Mouse (Mus musculus) limb, embryonic 15.5 days (tissue): ENCODE results near the gene Rpl18a. TPM values are rescaled to one million over a fixed set of nuclear protein-coding genes. Genes with fewer than 3 reads are reported as not detected.

Experiments
- ATAC-seq: fragments of 200-750 bp; cut with Nextera tagmentation; 2 replicates; pipeline ENCODE4 v1.8.0; 2017; ENCODE audit warnings: low read depth, moderate TSS enrichment; ENCODE audit not compliant: insufficient number of reproducible peaks, low FRiP score, low TSS enrichment
- H3K27ac ChIP-seq: fragments of 300-500 bp; sonication (generic); 2 replicates; pipeline ENCODE4 v1.5.1; 2015; ENCODE audit warnings: moderate library complexity, mild to moderate bottlenecking, inconsistent platforms
- H3K27me3 ChIP-seq: fragments of 300-500 bp; sonication (generic); 2 replicates; pipeline ENCODE4 v1.6.1; 2015; ENCODE audit warnings: inconsistent platforms
- H3K36me3 ChIP-seq: fragments of 300-500 bp; sonication (generic); 2 replicates; pipeline ENCODE4 v1.6.1; 2015; ENCODE audit warnings: inconsistent platforms
- H3K4me1 ChIP-seq: fragments of 300-500 bp; sonication (generic); 2 replicates; pipeline ENCODE4 v1.6.1; 2015; ENCODE audit warnings: inconsistent platforms
- H3K4me2 ChIP-seq: fragments of 300-500 bp; sonication (generic); 2 replicates; pipeline ENCODE4 v1.6.1; 2015; ENCODE audit warnings: mild to moderate bottlenecking, inconsistent platforms
- H3K4me3 ChIP-seq: fragments of 300-500 bp; sonication (generic); 2 replicates; pipeline ENCODE4 v1.5.1; 2015; ENCODE audit warnings: mild to moderate bottlenecking, inconsistent platforms
- H3K9ac ChIP-seq: fragments of 300-500 bp; sonication (generic); 2 replicates; pipeline ENCODE4 v1.6.1; 2015; ENCODE audit warnings: inconsistent platforms
- H3K9me3 ChIP-seq: fragments of 300-500 bp; sonication (generic); 2 replicates; pipeline ENCODE4 v1.6.1; 2016; ENCODE audit warnings: inconsistent platforms
- WGBS: fragments of 180-500 bp; shearing (Covaris S2); methylation state at CpG from one replicate; pipeline ENCODE4 v1.1.7; 2015; 5-methylcytosine and 5-hydroxymethylcytosine counted together
- microRNA counts: library from miRNA; unstranded; fragments of <30 nt; microRNA quantifications from one replicate; lab custom pipeline; 2016
- microRNA-seq: library from miRNA; unstranded; fragments of <30 nt; microRNA quantifications from one replicate; pipeline ENCODE4, GENCODE M21; 2016
- polyA plus RNA-seq: library from polyadenylated mRNA; unstranded; fragments of >200 nt; fragmentation: Nextera tagmentation; extraction: Ambion mirVana; gene quantifications from 2 replicates; pipeline ENCODE4 v1.2.1, GENCODE M21; 2015

Gene Rpl18a
- polyA plus RNA-seq, 1 experiment from 2014 or later: 4,707 TPM

DNA sequence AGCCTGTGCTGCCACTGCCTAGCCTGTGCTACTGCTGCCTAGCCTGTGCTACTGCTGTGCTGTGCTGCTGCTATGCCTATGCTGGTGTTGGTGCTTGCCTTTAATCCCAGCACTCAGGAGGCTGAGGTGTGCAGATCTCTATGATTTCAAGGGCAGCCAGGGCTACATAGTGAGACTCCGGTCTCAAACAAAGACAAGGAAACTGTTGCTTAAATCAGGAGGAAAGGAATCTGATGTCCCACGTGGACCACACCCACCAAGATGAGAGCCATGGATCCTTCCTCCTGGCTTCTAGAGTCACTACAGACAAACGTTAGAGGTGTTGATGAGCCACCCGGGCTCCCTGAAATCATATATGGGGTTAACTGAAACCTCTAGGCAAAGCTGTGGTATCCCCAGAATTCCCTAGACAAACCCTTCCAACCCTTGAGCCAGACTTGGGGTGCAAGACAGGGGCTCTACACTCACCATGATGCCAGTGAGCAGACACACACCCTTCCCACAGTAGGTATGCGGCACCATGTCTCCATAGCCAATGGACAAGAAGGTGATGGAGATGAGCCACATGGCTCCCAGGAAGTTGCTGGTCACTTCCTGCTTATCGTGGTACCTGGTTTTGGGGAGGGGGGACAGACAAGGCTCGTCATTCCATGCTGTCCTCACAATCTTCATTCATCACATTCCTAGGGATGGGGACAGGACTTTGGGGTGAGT is 46.9 kb downstream of the Rpl18a start:
- H3K27me3 ChIP-seq: no peaks in the 10 kb centered on the region; the same call in 1 of the 2 replicates
- H3K27ac ChIP-seq: no peak overlapping the region
- no peak overlapping the region for H3K9ac ChIP-seq
- no peak overlapping the region for H3K4me3 ChIP-seq
- no peak overlapping the region for H3K4me2 ChIP-seq
- H3K36me3 ChIP-seq: no peaks in the 10 kb centered on the region
- no peak for ATAC-seq
- no peaks in the 10 kb centered on the region for H3K9me3 ChIP-seq
- H3K4me1 ChIP-seq: peaks cover 13% of the 10 kb centered on the region
- WGBS: 72% methylated on average over 7 of the region's 7 CpGs

DNA sequence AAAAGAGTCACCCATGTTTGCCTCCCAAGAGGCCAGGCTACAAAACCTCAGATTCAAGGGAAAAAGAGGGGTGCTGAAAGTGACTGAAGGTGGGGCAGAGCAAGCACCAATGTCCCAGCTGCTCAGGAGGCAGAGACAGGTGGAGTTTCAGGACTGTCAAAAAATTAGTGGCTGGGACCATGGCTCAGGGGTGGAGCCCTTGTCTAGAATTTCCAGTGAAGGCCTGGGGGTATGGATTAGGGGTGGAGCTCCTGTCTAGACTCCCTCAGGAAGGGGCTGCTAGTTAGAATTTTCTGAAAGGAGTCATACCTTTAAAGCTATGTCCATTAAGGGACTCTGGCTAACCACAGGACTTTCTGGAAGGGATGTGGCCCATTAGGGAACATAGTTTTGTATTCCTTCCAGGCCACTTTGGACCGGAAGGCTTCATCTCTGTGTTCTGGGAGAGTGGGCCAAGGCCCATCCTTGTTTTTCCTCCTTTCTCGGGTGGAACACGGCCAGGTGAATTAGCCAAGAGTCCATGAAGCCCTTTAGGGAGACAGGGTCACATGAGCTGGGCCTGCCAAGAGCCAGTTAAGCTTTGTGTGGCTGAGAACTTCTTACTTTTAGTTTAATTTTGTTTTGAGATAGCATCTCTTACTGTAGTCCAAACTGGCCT is 47.8 kb downstream of the Rpl18a start:
- no peaks in the 10 kb centered on the region for H3K9me3 ChIP-seq
- H3K4me2 ChIP-seq: no peak overlapping the region
- H3K27ac ChIP-seq: no peak overlapping the region
- H3K9ac ChIP-seq: no peak overlapping the region
- H3K4me3 ChIP-seq: no peak overlapping the region
- peaks cover 20% of the 10 kb centered on the region for H3K4me1 ChIP-seq
- WGBS: 69% methylated on average over 3 of the region's 3 CpGs
- H3K27me3 ChIP-seq: no peaks in the 10 kb centered on the region; the same call in 1 of the 2 replicates
- no peaks in the 10 kb centered on the region for H3K36me3 ChIP-seq
- no peak for ATAC-seq

DNA sequence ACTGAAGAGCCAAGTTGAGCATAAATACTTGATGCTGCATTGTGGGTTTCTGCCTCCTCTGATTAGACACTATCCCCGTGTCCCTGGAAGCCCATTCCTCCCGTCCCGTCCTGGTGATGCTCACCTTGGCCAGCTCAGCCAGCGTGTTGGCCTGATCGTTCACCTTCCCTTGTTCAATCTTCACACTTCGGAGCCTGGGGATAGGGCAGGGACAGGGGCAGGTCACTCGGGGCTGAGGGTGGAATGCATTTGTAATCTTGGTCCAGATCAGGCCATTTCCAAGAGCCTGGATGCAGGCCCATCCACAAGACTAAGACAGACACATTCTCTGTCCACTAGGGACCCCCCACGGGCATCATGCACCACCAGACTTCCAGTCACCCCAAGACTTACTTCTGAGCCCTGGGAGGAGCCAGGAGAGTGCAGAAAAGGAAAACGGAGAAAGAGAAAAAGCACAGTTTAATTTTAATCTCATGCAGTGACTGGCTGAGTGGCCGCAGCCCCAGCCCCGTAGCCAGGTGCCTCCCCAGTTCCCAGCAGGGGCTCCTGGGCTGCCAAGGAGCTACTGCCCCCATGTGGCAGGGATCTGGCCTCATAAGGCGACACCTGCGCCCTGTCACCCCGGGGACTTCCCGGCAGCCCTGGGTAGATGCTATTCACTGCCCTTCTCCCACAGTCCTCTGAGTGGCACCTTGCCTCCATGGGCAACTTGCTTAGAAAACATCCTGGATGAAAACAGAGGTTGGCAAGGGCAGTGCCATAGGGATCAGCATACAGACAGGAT is 50.6 kb downstream of the Rpl18a start:
- no peak for ATAC-seq
- H3K36me3 ChIP-seq: no peaks in the 10 kb centered on the region
- H3K4me1 ChIP-seq: peaks cover 11% of the 10 kb centered on the region
- no peak overlapping the region for H3K9ac ChIP-seq
- no peaks in the 10 kb centered on the region for H3K9me3 ChIP-seq
- H3K27me3 ChIP-seq: no peaks in the 10 kb centered on the region; the same call in 1 of the 2 replicates
- H3K27ac ChIP-seq: no peak overlapping the region
- WGBS: 49% methylated on average over 15 of the region's 15 CpGs
- H3K4me2 ChIP-seq: no peak overlapping the region
- no peak overlapping the region for H3K4me3 ChIP-seq

DNA sequence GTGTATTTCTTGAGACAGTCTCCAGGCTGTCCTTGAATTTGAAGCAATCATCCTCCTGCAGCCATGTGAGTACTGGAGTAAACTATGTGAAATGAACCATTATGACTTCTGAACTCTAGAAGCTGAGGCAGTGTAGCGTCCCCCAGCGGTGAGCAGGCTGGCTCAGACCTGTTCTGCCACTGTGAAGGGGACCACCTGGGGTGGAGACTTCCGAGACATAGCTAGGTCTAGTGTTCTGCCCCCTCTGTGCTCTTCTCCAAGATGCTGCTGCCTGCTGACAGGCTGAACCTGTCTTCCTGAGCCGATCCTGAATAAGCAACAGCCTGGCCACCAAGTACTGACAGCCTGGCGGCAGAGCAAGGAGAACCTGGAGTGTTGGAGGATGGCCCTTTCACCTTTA is 52.1 kb downstream of the Rpl18a start:
- Histone ChIP-seq H3K27ac (no peak overlapping the region), H3K9ac (no peak overlapping the region), H3K4me3 (no peak overlapping the region), H3K27me3 (no peaks in the 10 kb centered on the region; the same call in 1 of the 2 replicates), H3K4me1 (peaks cover 21% of the 10 kb centered on the region), H3K9me3 (no peaks in the 10 kb centered on the region), H3K4me2 (no peak overlapping the region), H3K36me3 (no peaks in the 10 kb centered on the region)
- no peak for ATAC-seq
- WGBS: 49% methylated on average over 5 of the region's 5 CpGs

MicroRNA genes within 50 kb of the gene (microRNA counts, 519-probe panel; counts per million panel counts)
- microRNA mmu-miR-1969 (lab: Ali Mortazavi, UCI): not detected

Small RNA genes within 50 kb of the gene (microRNA-seq; reads per million reads assigned to microRNA genes)
- gene Mir1969 (4.1 reads per million, percentile 13 among the genes with 10 or more reads in this experiment), gene Mir7067 (not detected)

Other genes starting within 250 kb of the Rpl18a start
- gene Pgpep1, start 237.0 kb downstream of the Rpl18a start, polyA plus RNA-seq: 57.5 and 60.7 TPM in 2 replicates
- gene Lsm4, start 224.2 kb downstream of the Rpl18a start, polyA plus RNA-seq: 199 and 201 TPM in 2 replicates
- 69.8 and 81.5 TPM in 2 replicates for gene Jund, start 198.5 kb downstream of the Rpl18a start, polyA plus RNA-seq
- gene Iqcn, start 194.0 kb downstream of the Rpl18a start, polyA plus RNA-seq: 0.04 TPM in 2 replicates
- not detected in 2 replicates for gene Gm3336, start 178.9 kb downstream of the Rpl18a start, polyA plus RNA-seq
- gene Pde4c, start 173.7 kb downstream of the Rpl18a start, polyA plus RNA-seq: 0.05 and 0.16 TPM in 2 replicates
- gene Rab3a, start 142.7 kb downstream of the Rpl18a start, polyA plus RNA-seq: 17.1 and 19.4 TPM in 2 replicates
- gene Mpv17l2, start 136.5 kb downstream of the Rpl18a start, polyA plus RNA-seq: 41.9 and 46.1 TPM in 2 replicates
- 85.8 and 91.4 TPM in 2 replicates for gene Pik3r2, start 120.7 kb downstream of the Rpl18a start, polyA plus RNA-seq
- 13.8 and 14.4 TPM in 2 replicates for gene Mast3, start 92.4 kb downstream of the Rpl18a start, polyA plus RNA-seq
- gene Il12rb1, start 89.0 kb downstream of the Rpl18a start, polyA plus RNA-seq: 0.13 and 0.35 TPM in 2 replicates
- gene Arrdc2, start 57.7 kb downstream of the Rpl18a start, polyA plus RNA-seq: 6.7 and 8.8 TPM in 2 replicates
- 2.3 and 3.1 TPM in 2 replicates for gene Kcnn1, start 34.2 kb downstream of the Rpl18a start, polyA plus RNA-seq
- gene Ccdc124, start 23.5 kb downstream of the Rpl18a start, polyA plus RNA-seq: 95.8 and 101 TPM in 2 replicates
- gene Slc5a5, start 4.7 kb downstream of the Rpl18a start, polyA plus RNA-seq: 0.44 and 0.70 TPM in 2 replicates
- gene Map1s, start 8.5 kb upstream of the Rpl18a start, polyA plus RNA-seq: 43.3 and 49.4 TPM in 2 replicates